Mouse (Mus musculus): ENCODE measurements at regions not wholly inside any gene's neighbourhood (a gene's known extent, or its start where the extent isn't known, plus 50 kb on each side); places are given as distances from the start of the nearest gene placed in this dataset.

- no peak for DNase-seq
Observed at GRCm38 (mm10) chr4:149844971-149845370, 70.9 kb upstream of the Slc25a33 start.

DNA sequence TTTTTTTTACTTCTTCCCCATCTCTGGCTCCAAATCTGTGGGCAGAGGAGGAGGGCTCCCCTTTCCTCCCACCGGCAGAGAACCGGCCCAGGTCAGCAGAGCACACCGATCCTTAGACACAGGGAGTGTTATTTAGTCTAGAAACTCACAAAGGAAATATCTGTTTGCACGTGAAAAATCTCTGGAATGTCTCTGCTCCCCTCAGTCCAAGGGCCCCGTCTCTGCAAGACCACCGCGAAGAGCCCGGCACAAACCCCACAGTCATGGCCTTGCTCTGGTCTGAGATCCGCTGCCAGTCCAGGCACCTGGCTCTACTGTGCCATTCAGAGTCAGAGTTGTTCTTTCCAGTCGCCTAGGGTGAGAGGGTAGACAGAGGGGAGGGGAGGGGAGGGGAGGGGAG is 69.7 kb upstream of the Slc25a33 start:
- DNase-seq = no peak

- no peak for DNase-seq
Observed at GRCm38 (mm10) chr4:149842906-149843305, 68.8 kb upstream of the Slc25a33 start.

DNA sequence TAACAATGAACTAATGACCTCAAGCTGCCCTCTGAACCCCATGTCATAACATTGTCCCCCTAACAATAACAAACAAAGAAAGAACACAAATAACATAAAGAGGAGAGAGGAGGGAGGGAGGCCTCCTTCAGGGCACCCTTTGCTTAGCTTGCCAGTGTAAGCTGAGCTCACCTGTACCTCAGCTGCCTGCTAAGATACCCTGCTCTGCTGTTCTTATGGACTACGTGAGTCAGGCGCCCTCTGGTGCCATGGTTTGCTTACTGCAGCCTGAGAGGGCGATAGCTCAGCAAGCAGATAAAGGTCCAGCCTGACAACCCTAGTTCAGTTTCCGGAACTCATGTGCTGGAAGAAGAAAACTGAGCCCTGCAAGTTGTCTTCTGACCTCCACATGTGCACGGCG is 67.8 kb upstream of the Slc25a33 start:
- peak; percentile 45 for DNase-seq

- peak; percentile 54 for DNase-seq
Observed at GRCm38 (mm10) chr4:149840511-149841292, 66.6 kb upstream of the Slc25a33 start.

GRCm38 (mm10) chr4:149838682-149839081 is 64.6 kb upstream of the Slc25a33 start:
- DNase-seq = no peak

DNA sequence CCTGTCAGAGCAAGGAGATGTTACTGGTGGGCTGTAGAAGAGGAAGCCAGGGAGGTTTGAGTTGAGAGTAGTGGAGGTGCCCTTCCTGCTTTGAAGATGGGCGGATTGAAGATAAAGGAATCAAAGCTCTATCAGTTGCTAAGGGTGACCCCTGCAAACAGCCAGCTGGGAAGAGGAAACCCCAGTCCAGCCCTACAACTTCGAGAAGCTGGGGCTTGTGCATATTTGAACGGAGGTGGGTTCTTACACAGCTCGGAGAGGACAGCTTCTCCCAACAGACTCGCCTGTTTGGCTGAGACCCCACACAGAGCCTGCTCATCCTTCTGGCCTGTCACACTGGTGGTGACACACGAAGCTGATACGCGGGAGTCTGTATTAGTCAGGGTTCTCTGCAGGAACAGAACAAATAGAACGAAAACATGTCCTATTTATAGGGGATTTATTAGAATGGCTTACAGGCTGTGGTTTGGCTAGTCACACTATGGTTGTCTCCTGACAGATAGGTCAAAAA is 60.6 kb upstream of the Slc25a33 start:
- DNase-seq = no peak

DNA sequence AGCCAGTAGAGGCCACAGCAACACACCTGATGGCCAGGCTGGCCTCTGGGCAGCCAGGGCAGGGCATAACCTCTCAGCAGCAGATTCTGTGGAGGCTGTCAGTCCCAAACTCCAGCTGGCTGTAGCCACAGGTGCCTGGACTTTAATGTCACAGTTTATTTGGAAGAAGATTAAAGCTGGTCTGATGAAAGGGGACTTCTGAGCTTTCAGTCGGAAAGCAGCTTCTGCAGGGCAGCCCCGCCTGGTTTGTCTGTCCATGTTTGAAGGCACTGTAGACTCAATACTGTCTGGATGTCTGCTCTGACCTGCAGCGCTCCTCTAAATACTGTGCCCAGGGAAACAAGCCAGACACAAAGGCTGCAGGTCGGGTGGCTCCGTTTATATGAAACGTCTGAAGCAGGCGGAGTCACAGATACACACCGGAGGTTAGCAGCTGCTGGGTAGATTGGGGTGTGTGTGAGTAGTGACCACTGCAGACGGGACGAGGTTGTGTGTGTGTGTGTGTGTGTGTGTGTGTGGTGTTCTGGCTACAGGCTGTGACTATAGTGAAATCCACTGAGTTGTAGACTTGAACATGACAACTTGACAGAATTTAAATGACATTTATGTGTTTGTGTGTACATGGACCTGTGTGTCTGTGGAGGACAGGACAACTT is 58.5 kb upstream of the Slc25a33 start:
- DNase-seq = no peak

GRCm38 (mm10) chr4:149830551-149831192 is 56.6 kb upstream of the Slc25a33 start:
- no peak for DNase-seq

DNA sequence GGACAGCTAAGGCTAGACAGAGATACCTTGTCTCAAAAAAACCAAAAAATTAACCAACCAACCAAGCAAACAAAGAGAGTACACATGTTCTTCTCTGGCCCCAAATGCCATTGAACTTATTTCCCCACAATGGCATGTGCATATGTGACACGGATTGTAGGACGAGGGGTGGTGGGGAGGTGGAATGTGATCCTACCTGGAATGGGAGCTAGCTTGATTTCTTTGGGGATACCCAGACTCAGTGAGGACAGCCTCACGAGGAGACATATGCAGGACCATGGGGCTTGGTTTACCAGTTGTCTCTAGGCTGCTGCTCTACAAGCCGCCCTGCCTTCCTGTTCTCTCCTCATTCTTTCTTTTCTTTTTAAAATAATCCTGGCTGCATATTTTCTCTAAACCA is 55.9 kb upstream of the Slc25a33 start:
- DNase-seq = no peak

- no peak for DNase-seq
Observed at GRCm38 (mm10) chr4:149827784-149828183, 53.7 kb upstream of the Slc25a33 start.
